Mouse (Mus musculus) kidney, embryonic 15.5 days (tissue): ENCODE results near the gene Tspear. TPM values are rescaled to one million over a fixed set of nuclear protein-coding genes. Genes with fewer than 3 reads are reported as not detected.

Experiments
- ATAC-seq: fragments of 200-750 bp; cut with Nextera tagmentation; replicated peaks from 2 replicates; pipeline ENCODE4 v1.8.0; 2017; ENCODE audit warnings: moderate TSS enrichment; ENCODE audit not compliant: low FRiP score
- H3K27ac ChIP-seq: fragments of 300-500 bp; sonication (generic); 2 replicates; pipeline ENCODE4 v1.5.1; 2015; ENCODE audit warnings: mild to moderate bottlenecking, inconsistent platforms
- H3K27me3 ChIP-seq: fragments of 300-500 bp; sonication (generic); 2 replicates; pipeline ENCODE4 v1.6.1; 2015; ENCODE audit warnings: inconsistent platforms
- H3K36me3 ChIP-seq: fragments of 300-500 bp; sonication (generic); 2 replicates; pipeline ENCODE4 v1.6.1; 2015; ENCODE audit warnings: inconsistent platforms
- H3K4me1 ChIP-seq: fragments of 300-500 bp; sonication (generic); 2 replicates; pipeline ENCODE4 v1.6.1; 2015; ENCODE audit warnings: inconsistent platforms
- H3K4me2 ChIP-seq: fragments of 300-500 bp; sonication (generic); 2 replicates; pipeline ENCODE4 v1.6.1; 2015; ENCODE audit warnings: moderate library complexity, mild to moderate bottlenecking, inconsistent platforms
- H3K4me3 ChIP-seq: fragments of 300-500 bp; sonication (generic); replicated peaks from 2 replicates; pipeline ENCODE4 v1.5.1; 2015; ENCODE audit warnings: mild to moderate bottlenecking, inconsistent platforms
- H3K9ac ChIP-seq: fragments of 300-500 bp; sonication (generic); 2 replicates; pipeline ENCODE4 v1.6.1; 2015; ENCODE audit warnings: mild to moderate bottlenecking, inconsistent platforms
- H3K9me3 ChIP-seq: fragments of 300-500 bp; sonication (generic); replicated peaks from 2 replicates; pipeline ENCODE4 v1.6.1; 2016; ENCODE audit warnings: inconsistent platforms
- WGBS: fragments of 180-500 bp; shearing (Covaris S2); methylation state at CpG from one replicate; pipeline ENCODE4 v1.1.7; 2015; ENCODE audit warnings: mixed read lengths; 5-methylcytosine and 5-hydroxymethylcytosine counted together
- polyA plus RNA-seq: library from polyadenylated mRNA; unstranded; fragments of >200 nt; fragmentation: Nextera tagmentation; extraction: Ambion mirVana; gene quantifications from 2 replicates; pipeline ENCODE4 v1.2.1, GENCODE M21; 2015

Tspear gene
- 0.50 and 0.90 TPM in 2 replicates for polyA plus RNA-seq

GRCm38 (mm10) chr10:77685895-77686664 lies at the start of gene Tspear:
TSS of gene Tspear (plus strand) at chr10:77686569.
- no peak within 1 kb of the TSS for H3K27ac ChIP-seq

GRCm38 (mm10) chr10:77638956-77639355 lies 47.4 kb upstream of the Tspear start:
- H3K36me3 ChIP-seq = peaks cover 84% of the 10 kb centered on the region
- WGBS = 77% methylated on average over 6 of the region's 6 CpGs

More at GRCm38 (mm10) chr10:77685895-77686664, at the start of gene Tspear:
- 7% methylated on average over 22 of the region's 22 CpGs for WGBS
- Histone ChIP-seq H3K9ac (no peak within 1 kb of the TSS), H3K27me3 (peaks cover 65% of the 10 kb centered on the region), H3K4me1 (peaks cover 15% of the 10 kb centered on the region), H3K4me3 (no peak within 1 kb of the TSS), H3K4me2 (no peak within 1 kb of the TSS), H3K9me3 (no peaks in the 10 kb centered on the region), H3K36me3 (no peaks in the 10 kb centered on the region)
- peak; percentile 18; the same call in 1 of the 2 replicates for ATAC-seq

GRCm38 (mm10) chr10:77643160-77643559 lies 43.2 kb upstream of the Tspear start:
- 0 out of 2 replicates have a peak, but pooled peaks cover 4% of the 10 kb centered on the region for H3K4me1 ChIP-seq
- WGBS = 73% methylated on average over 7 of the region's 7 CpGs
- H3K27ac ChIP-seq = no peak overlapping the region
- H3K27me3 ChIP-seq = no peaks in the 10 kb centered on the region
- no peak overlapping the region for H3K4me3 ChIP-seq
- H3K4me2 ChIP-seq = no peak overlapping the region
- peaks cover 75% of the 10 kb centered on the region for H3K36me3 ChIP-seq
- no peaks in the 10 kb centered on the region for H3K9me3 ChIP-seq
- no peak overlapping the region for H3K9ac ChIP-seq
- no peak for ATAC-seq

More at GRCm38 (mm10) chr10:77638956-77639355, 47.4 kb upstream of the Tspear start:
- no peak for ATAC-seq
- Histone ChIP-seq H3K27me3 (no peaks in the 10 kb centered on the region), H3K9ac (no peak overlapping the region), H3K9me3 (no peaks in the 10 kb centered on the region), H3K4me2 (no peak overlapping the region), H3K4me3 (no peak overlapping the region), H3K27ac (no peak overlapping the region), H3K4me1 (peaks cover 13% of the 10 kb centered on the region)

- 0 out of 2 replicates have a peak, but pooled peaks cover 5% of the 10 kb centered on the region for H3K4me1 ChIP-seq
- H3K27ac ChIP-seq = no peak overlapping the region
- H3K36me3 ChIP-seq = peaks cover 62% of the 10 kb centered on the region
- no peaks in the 10 kb centered on the region for H3K27me3 ChIP-seq
- no peak overlapping the region for H3K4me3 ChIP-seq
- WGBS = 93% methylated on average over 5 of the region's 5 CpGs
- ATAC-seq = no peak
- H3K9me3 ChIP-seq = no peaks in the 10 kb centered on the region
- H3K9ac ChIP-seq = no peak overlapping the region
- no peak overlapping the region for H3K4me2 ChIP-seq
These were observed 40.8 kb upstream of the Tspear start for GRCm38 (mm10) chr10:77645571-77645970.

- Histone ChIP-seq H3K4me3 (no peak overlapping the region), H3K9me3 (no peaks in the 10 kb centered on the region), H3K4me1 (0 out of 2 replicates have a peak, but pooled peaks cover 5% of the 10 kb centered on the region), H3K36me3 (peaks cover 44% of the 10 kb centered on the region), H3K4me2 (no peak overlapping the region), H3K27me3 (no peaks in the 10 kb centered on the region), H3K9ac (no peak overlapping the region), H3K27ac (no peak overlapping the region)
- WGBS = 80% methylated on average over 1 of the region's 1 CpGs
- no peak for ATAC-seq
These were observed 38.9 kb upstream of the Tspear start for GRCm38 (mm10) chr10:77647461-77647860.

- no peaks in the 10 kb centered on the region for H3K27me3 ChIP-seq
- 93% methylated on average over 8 of the region's 8 CpGs for WGBS
These were observed 38.5 kb upstream of the Tspear start for GRCm38 (mm10) chr10:77647901-77648300.

GRCm38 (mm10) chr10:77652046-77652445 lies 34.3 kb upstream of the Tspear start:
- Histone ChIP-seq H3K27ac (no peak overlapping the region), H3K4me1 (0 out of 2 replicates have a peak, but pooled peaks cover 5% of the 10 kb centered on the region), H3K4me2 (no peak overlapping the region), H3K4me3 (no peak overlapping the region), H3K27me3 (no peaks in the 10 kb centered on the region), H3K9ac (no peak overlapping the region), H3K36me3 (no peaks in the 10 kb centered on the region), H3K9me3 (no peaks in the 10 kb centered on the region)
- 87% methylated on average over 9 of the region's 9 CpGs for WGBS
- no peak for ATAC-seq

More at GRCm38 (mm10) chr10:77647901-77648300, 38.5 kb upstream of the Tspear start:
- Histone ChIP-seq H3K9ac (no peak overlapping the region), H3K9me3 (no peaks in the 10 kb centered on the region), H3K4me1 (0 out of 2 replicates have a peak, but pooled peaks cover 5% of the 10 kb centered on the region), H3K4me3 (no peak overlapping the region), H3K4me2 (no peak overlapping the region), H3K27ac (no peak overlapping the region), H3K36me3 (peaks cover 40% of the 10 kb centered on the region)
- ATAC-seq = no peak

GRCm38 (mm10) chr10:77658286-77658994 lies 27.9 kb upstream of the Tspear start:
- WGBS = 34% methylated on average over 15 of the region's 15 CpGs
- Histone ChIP-seq H3K4me3 (no peak overlapping the region), H3K9me3 (no peaks in the 10 kb centered on the region; the same call in 1 of the 2 replicates), H3K27me3 (peaks cover under 1% of the 10 kb centered on the region; the same call in 1 of the 2 replicates), H3K36me3 (no peaks in the 10 kb centered on the region), H3K9ac (no peak overlapping the region), H3K4me2 (no peak overlapping the region), H3K27ac (no peak overlapping the region), H3K4me1 (peaks cover 7% of the 10 kb centered on the region; the same call in 1 of the 2 replicates)
- ATAC-seq = peak; percentile 69; the same call in 1 of the 2 replicates

GRCm38 (mm10) chr10:77663949-77664665 lies 22.3 kb upstream of the Tspear start:
- H3K27ac ChIP-seq = no peak overlapping the region
- 25% methylated on average over 43 of the region's 43 CpGs for WGBS
- H3K9ac ChIP-seq = no peak overlapping the region
- no peaks in the 10 kb centered on the region for H3K36me3 ChIP-seq
- H3K27me3 ChIP-seq = peaks cover 12% of the 10 kb centered on the region; the same call in 1 of the 2 replicates
- H3K4me2 ChIP-seq = peak overlapping the region; percentile 50
- ATAC-seq = no peak
- H3K9me3 ChIP-seq = no peaks in the 10 kb centered on the region; the same call in 1 of the 2 replicates
- 0 out of 2 replicates have a peak overlapping the region, but pooled peaks have one; percentile 1 for H3K4me3 ChIP-seq
- peaks cover 7% of the 10 kb centered on the region; the same call in 1 of the 2 replicates for H3K4me1 ChIP-seq

- 75% methylated on average over 8 of the region's 8 CpGs for WGBS
- peaks cover 7% of the 10 kb centered on the region; the same call in 1 of the 2 replicates for H3K4me1 ChIP-seq
- H3K36me3 ChIP-seq = no peaks in the 10 kb centered on the region
- H3K9me3 ChIP-seq = no peaks in the 10 kb centered on the region
- H3K9ac ChIP-seq = no peak overlapping the region
- H3K4me3 ChIP-seq = no peak overlapping the region
- ATAC-seq = no peak
- no peak overlapping the region for H3K4me2 ChIP-seq
- H3K27me3 ChIP-seq = peaks cover 12% of the 10 kb centered on the region; the same call in 1 of the 2 replicates
- H3K27ac ChIP-seq = no peak overlapping the region
These were observed 20.0 kb upstream of the Tspear start for GRCm38 (mm10) chr10:77666342-77666741.

GRCm38 (mm10) chr10:77667402-77667801 lies 19.0 kb upstream of the Tspear start:
- Histone ChIP-seq H3K4me2 (no peak overlapping the region), H3K27ac (no peak overlapping the region), H3K4me3 (no peak overlapping the region), H3K27me3 (peaks cover 12% of the 10 kb centered on the region; the same call in 1 of the 2 replicates), H3K36me3 (no peaks in the 10 kb centered on the region), H3K4me1 (peaks cover 7% of the 10 kb centered on the region; the same call in 1 of the 2 replicates), H3K9me3 (no peaks in the 10 kb centered on the region), H3K9ac (no peak overlapping the region)
- no peak for ATAC-seq
- WGBS = 79% methylated on average over 4 of the region's 4 CpGs
